Mouse (Mus musculus) limb, embryonic 10.5 days (tissue): ENCODE measurements around the gene Scnn1a. TPM values are rescaled to one million over a fixed set of nuclear protein-coding genes. Genes with fewer than 3 reads are reported as not detected.

Experiments
- DNase-seq: peaks from one replicate; pipeline ENCODE4 v3.0.0-alpha.2; 2017; ENCODE audit warnings: low spot score
- H3K27ac ChIP-seq: fragments of 300-500 bp; sonication (generic); 2 replicates; pipeline ENCODE4 v1.5.1; 2016; ENCODE audit warnings: mild to moderate bottlenecking
- H3K27me3 ChIP-seq: fragments of 300-500 bp; sonication (generic); 2 replicates; pipeline ENCODE4 v1.6.1; 2016; ENCODE audit warnings: low read depth, mild to moderate bottlenecking; ENCODE audit not compliant: poor library complexity, severe bottlenecking
- H3K36me3 ChIP-seq: fragments of 300-500 bp; sonication (generic); 2 replicates; pipeline ENCODE4 v1.6.1; 2016; ENCODE audit warnings: mild to moderate bottlenecking, moderate library complexity
- H3K4me1 ChIP-seq: fragments of 300-500 bp; sonication (generic); 2 replicates; pipeline ENCODE4 v1.6.1; 2016
- H3K4me3 ChIP-seq: fragments of 300-500 bp; sonication (generic); 2 replicates; pipeline ENCODE4 v1.5.1; 2016; ENCODE audit warnings: mild to moderate bottlenecking, moderate library complexity
- H3K9me3 ChIP-seq: fragments of 300-500 bp; sonication (generic); replicated peaks from 2 replicates; pipeline ENCODE4 v1.6.1; 2016; ENCODE audit warnings: mild to moderate bottlenecking
- WGBS: fragments of 180-500 bp; shearing (Covaris S2); methylation state at CpG from one replicate; pipeline ENCODE4 v1.1.7; 2016; 5-methylcytosine and 5-hydroxymethylcytosine counted together
- polyA plus RNA-seq: library from polyadenylated mRNA; unstranded; fragments of >200 nt; fragmentation: Nextera tagmentation; extraction: Ambion mirVana; gene quantifications from 2 replicates; pipeline ENCODE4 v1.2.1, GENCODE M21; 2016

Scnn1a gene
- polyA plus RNA-seq, 1 experiment from 2014 or later: 1.6 TPM

DNA sequence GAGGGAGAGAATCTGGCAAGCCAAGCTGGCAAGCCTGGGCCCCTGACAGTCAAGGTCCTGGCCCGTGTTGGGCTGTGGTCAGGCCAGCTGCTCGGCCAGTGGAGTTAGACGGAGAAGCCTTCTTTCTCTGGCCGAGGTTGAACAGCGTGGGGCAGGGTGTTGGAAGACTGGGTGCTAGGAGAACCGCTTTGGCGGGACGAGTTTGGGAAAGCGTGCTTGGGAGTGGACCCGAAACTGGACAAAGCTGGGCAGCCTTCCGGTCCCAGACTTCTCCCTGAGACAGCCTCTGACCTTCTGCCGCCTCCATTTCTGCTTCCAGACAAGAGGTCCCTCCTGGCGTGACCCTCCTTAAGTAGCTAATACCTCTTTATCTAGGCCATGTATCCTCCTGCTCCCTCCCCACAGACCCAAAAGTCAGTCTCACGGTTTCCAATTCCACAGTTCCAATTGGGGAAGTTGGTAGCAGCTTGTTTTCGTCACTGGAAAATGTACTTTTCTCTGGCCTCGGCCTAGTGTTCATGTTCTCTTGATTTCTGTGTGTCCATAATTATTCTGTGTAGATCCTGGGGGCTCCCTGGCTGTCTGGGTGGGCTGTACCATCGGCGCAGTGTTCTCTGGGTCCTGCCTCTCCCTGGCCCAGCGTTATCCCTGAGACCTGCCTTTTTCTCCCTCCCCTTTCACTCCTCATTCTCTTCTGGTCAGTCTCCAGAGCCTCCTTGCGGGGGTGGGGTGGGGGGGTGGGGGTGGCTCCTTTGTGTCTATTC is 30.0 kb downstream of the Scnn1a start:
- peak overlapping the region; percentile 67 for H3K4me3 ChIP-seq
- H3K36me3 ChIP-seq: peaks cover 2% of the 10 kb centered on the region; the same call in 1 of the 2 replicates
- WGBS: 2% methylated on average over 20 of the region's 20 CpGs
- DNase-seq: no peak
- no peaks in the 10 kb centered on the region for H3K9me3 ChIP-seq
- peak overlapping the region; percentile 91 for H3K27ac ChIP-seq
- peaks cover 71% of the 10 kb centered on the region for H3K4me1 ChIP-seq
- H3K27me3 ChIP-seq: no peaks in the 10 kb centered on the region

DNA sequence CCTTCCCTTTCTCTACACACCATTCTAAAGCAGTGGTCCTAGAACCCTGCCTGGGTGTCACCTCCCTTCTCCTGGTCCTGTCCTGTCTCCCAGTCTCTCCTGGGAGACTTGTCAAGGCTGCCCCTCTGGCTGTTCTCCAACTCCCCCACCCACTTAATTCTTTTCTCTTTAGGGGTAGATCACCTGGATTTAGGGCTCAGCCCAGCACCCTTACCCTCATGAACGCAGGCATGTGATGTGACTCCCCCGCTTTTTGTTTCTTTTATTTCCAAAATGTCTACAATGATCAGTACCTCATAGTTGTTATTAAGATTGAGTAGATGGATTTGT is 30.5 kb downstream of the Scnn1a start:
- DNase-seq: no peak
- Histone ChIP-seq H3K27me3 (no peaks in the 10 kb centered on the region), H3K4me3 (peak overlapping the region; percentile 67), H3K9me3 (no peaks in the 10 kb centered on the region), H3K4me1 (peaks cover 77% of the 10 kb centered on the region), H3K27ac (peak overlapping the region; percentile 91), H3K36me3 (peaks cover 2% of the 10 kb centered on the region; the same call in 1 of the 2 replicates)
- WGBS: 81% methylated on average over 2 of the region's 2 CpGs

DNA sequence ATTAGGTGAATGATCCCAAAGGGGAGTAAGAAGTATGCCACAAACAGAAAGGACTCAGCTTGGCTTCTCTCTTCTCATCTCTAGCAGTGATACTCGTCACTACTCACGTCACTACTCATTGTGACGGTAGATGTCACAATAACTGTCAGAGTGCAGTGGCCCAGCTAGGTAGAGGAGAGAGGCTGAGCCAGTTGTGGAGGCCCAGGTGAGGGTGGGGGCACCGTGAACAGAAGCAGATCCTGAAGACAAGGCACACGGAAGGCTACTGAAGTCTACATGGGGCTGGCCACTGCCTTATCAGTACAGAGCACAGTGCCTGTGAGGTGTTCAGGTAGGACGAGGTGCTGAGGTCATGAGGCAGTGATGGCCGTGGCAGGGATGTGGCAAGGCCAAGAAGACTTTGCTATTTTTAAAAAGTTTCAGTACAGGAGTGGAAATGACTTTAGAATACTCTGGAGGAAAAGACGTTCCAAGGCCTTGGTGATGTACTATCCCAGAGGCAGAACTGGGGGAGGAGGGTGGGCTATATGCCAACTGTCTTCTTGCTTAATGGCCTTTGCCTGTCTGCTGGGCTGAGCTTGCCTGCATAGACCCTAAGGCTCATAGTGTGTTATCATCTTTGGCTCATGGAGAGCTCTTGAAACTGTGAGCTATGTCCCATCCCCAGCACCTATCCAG is 31.0 kb downstream of the Scnn1a start:
- DNase-seq: no peak

DNA sequence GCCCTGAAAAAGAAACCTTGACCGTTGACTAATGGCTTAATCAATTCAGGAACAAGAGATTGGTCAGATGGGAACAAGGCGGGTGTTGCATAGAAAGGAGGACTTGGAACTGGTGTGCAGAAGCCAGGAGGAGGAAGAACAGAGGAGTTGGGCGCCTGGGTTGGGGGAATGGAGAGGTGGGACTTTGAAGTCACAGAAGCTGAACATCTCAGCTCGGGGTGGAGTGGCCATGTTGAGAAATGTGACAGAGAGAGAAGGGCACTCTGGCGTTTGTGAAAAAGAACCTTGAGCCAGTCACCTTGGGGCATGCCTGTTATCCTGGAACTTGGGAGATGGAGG is 31.6 kb downstream of the Scnn1a start:
- no peaks in the 10 kb centered on the region for H3K9me3 ChIP-seq
- no peak overlapping the region for H3K4me3 ChIP-seq
- peaks cover 85% of the 10 kb centered on the region for H3K4me1 ChIP-seq
- H3K27ac ChIP-seq: no peak overlapping the region
- H3K36me3 ChIP-seq: peaks cover 5% of the 10 kb centered on the region
- 59% methylated on average over 5 of the region's 5 CpGs for WGBS
- no peak for DNase-seq
- H3K27me3 ChIP-seq: no peaks in the 10 kb centered on the region

More for the DNA sequence above, 31.0 kb downstream of the Scnn1a start:
- no peaks in the 10 kb centered on the region for H3K9me3 ChIP-seq
- peaks cover 82% of the 10 kb centered on the region for H3K4me1 ChIP-seq
- H3K27me3 ChIP-seq: no peaks in the 10 kb centered on the region
- no peak overlapping the region for H3K27ac ChIP-seq
- WGBS: 69% methylated on average over 8 of the region's 8 CpGs
- H3K4me3 ChIP-seq: peak overlapping the region; percentile 67
- H3K36me3 ChIP-seq: peaks cover 2% of the 10 kb centered on the region; the same call in 1 of the 2 replicates

DNA sequence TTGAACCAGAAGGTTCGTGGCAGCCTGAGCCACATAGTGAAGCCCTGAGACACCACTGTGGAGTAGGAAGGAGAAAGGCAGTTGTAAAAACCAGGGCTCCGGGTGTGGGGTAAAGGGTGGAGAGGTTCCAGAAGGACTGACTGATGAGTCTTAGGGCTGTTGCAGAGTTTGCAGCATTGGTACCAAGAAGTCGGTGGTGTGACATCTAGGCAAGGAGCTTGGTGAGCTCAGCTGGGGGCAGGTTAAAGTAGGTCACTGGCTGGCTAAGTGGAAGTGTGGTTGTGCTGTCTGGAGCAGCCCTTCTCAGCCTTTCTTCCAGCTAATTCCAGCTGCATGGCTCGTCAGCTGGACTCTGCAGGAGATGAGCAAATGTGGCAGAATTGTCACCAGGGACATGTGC is 32.4 kb downstream of the Scnn1a start:
- 50% methylated on average over 4 of the region's 4 CpGs for WGBS
- no peaks in the 10 kb centered on the region for H3K27me3 ChIP-seq
- H3K4me3 ChIP-seq: no peak overlapping the region
- H3K9me3 ChIP-seq: no peaks in the 10 kb centered on the region
- no peak for DNase-seq
- no peak overlapping the region for H3K27ac ChIP-seq
- peaks cover 85% of the 10 kb centered on the region for H3K4me1 ChIP-seq
- peaks cover 13% of the 10 kb centered on the region for H3K36me3 ChIP-seq

DNA sequence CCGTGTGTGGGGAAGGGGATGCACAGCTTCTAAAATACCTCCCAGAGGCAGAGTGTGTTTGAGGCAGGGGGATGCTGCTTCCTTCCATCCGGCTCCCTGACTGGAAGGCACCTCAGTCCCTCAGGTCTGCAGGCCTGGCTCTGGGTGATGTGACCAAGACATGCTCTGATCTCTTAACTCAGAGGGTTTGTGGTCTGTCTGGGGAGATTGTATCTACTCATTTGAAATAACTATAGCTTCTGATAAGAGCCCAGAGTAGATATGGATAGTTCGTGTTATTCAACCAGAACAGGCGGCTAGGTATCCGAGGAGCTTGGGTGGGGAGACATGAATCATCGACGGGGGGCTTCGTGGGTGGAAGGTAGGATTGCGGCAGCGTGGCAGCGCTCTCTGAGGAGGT is 32.8 kb downstream of the Scnn1a start:
- WGBS: 76% methylated on average over 11 of the region's 11 CpGs
- Histone ChIP-seq H3K27ac (no peak overlapping the region), H3K4me1 (peaks cover 83% of the 10 kb centered on the region), H3K4me3 (no peak overlapping the region), H3K9me3 (no peaks in the 10 kb centered on the region), H3K36me3 (peaks cover 17% of the 10 kb centered on the region), H3K27me3 (no peaks in the 10 kb centered on the region)
- no peak for DNase-seq

DNA sequence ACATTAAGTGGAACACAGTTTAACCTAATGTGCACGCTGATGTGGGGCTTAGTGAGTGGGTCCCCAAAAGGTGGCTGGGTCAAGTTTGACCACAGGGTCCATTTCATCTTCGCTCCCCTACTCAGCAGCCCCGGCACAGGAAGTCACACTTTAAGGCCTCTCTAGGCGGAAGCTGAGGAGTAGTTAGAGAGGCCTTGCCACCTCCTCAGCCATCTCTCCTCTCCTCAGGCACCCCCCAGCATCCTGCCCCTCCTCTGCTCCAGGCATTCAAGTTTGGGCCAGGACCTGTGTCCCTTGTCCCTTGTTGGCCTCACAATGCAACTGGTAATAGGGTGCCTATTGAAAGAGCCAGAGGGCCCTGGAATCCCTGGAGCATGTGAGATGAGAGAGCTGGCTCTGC is 33.2 kb downstream of the Scnn1a start:
- no peak for DNase-seq
- 77% methylated on average over 4 of the region's 4 CpGs for WGBS
- H3K4me3 ChIP-seq: no peak overlapping the region
- no peaks in the 10 kb centered on the region for H3K27me3 ChIP-seq
- no peaks in the 10 kb centered on the region for H3K9me3 ChIP-seq
- peaks cover 22% of the 10 kb centered on the region for H3K36me3 ChIP-seq
- peaks cover 78% of the 10 kb centered on the region for H3K4me1 ChIP-seq
- H3K27ac ChIP-seq: 0 out of 2 replicates have a peak overlapping the region, but pooled peaks have one; percentile 73

DNA sequence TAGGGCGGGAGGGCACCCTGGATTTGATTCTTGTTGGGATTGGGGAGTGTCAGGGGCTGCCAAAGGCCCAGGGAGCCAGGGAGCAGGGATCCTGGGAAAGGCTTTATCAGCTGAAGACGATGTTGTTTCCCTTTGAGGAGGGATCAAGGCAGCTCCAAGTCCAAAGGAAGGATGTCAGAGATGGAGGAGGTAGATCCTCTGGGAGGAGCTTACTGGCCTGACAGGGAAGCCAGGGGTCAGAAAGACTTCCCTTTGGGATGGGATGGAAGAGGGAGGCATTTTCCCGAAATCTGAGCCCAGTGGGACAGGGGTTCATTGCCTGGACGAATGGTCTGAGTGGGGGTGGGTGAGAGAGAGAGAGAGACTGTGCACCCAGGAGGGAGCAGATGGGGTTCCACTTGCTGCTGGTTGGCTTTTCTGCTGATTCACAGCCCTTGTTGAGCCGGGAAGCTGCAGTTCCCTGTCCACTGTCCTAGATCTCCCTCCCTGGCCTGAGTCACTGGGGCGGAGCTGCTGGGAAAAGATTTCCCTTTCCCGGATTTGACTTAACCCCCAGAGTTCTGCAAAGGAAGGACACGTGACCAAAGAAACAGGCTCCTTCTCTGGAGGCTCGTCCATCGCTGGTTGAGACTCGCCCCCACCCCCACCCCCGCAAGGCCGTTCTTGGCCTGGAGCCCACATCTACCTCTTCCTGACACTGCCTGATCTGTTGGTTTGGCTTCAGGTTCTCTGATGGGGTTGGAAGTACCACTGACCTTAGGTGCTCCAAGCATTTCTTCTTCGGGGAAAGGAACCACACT is 34.1 kb downstream of the Scnn1a start:
- Histone ChIP-seq H3K9me3 (no peaks in the 10 kb centered on the region), H3K4me3 (peak overlapping the region; percentile 42), H3K36me3 (peaks cover 31% of the 10 kb centered on the region), H3K4me1 (peaks cover 70% of the 10 kb centered on the region), H3K27me3 (no peaks in the 10 kb centered on the region), H3K27ac (peak overlapping the region; percentile 73)
- 6% methylated on average over 14 of the region's 14 CpGs for WGBS
- DNase-seq: no peak

DNA sequence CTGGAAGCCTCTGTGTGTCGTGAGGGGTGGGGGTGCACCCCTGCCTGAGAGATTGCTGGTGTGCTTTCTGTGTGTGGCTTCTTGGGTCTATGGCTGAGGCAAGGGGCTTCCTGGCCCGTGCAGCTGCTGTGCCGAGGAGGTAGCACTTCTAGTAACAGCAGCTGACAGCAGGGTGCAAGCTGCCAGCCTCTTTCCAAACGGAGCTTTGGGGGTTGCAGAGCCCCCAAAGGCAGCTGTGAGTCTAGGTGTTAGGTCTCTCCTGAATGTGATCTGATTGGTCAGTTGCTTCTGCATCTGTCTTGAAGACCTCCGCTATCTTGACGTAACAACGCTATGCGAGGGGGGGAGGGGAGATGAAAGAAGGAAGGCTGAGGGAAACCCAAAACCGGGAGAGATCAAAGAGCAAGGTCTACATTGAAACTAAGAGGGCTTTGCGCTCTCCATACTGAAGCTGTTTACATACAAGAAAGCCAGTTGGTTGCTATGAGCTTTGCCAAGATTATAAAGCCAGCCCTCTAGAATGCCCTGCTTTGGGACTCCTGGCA is 34.8 kb downstream of the Scnn1a start:
- peaks cover 38% of the 10 kb centered on the region for H3K36me3 ChIP-seq
- peak overlapping the region; percentile 73 for H3K27ac ChIP-seq
- no peak for DNase-seq
- peak overlapping the region; percentile 42 for H3K4me3 ChIP-seq
- H3K27me3 ChIP-seq: peaks cover 4% of the 10 kb centered on the region; the same call in 1 of the 2 replicates
- H3K4me1 ChIP-seq: peaks cover 68% of the 10 kb centered on the region
- no peaks in the 10 kb centered on the region for H3K9me3 ChIP-seq
- 2% methylated on average over 10 of the region's 10 CpGs for WGBS

DNA sequence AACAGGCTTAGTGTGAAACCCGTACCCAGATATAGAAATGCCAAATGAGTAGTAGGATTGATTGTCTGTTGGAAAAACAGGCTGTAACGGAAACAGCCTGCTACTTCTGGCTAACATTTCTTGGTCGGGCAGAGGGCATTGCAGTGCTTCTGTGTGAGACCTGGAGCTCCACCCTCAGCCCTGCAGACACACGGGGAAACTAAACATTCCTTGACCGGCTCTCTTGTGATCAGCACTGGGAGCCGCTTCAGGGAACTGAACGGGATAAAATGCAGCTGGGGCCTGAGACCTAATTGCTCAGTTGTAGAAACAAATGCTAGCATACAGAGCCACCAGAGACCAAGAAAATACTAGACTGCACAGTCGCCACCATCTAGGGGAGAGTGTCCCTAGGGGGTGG is 35.8 kb downstream of the Scnn1a start:
- Histone ChIP-seq H3K27ac (no peak overlapping the region), H3K4me1 (peaks cover 60% of the 10 kb centered on the region), H3K9me3 (no peaks in the 10 kb centered on the region), H3K36me3 (peaks cover 48% of the 10 kb centered on the region), H3K27me3 (peaks cover 14% of the 10 kb centered on the region), H3K4me3 (no peak overlapping the region)
- WGBS: 23% methylated on average over 8 of the region's 8 CpGs
- no peak for DNase-seq

DNA sequence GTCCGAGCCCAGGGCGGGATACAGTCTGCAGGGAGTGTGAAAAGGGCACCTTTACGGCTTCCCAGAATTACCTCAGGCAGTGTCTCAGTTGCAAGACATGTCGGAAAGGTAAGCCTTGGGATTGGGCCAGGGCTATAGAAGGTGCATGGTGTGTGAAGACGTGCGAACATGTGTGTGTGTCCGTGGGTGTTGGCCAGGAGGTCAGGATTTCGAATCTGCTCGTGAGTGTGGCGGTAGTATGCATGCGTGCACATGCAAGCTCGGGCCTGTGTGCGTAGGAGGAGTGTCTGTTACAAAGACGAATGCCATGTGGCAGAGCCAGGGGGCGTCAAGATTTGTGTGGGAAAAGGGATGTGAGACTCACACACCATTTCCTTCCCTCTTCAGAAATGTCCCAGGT is 36.9 kb downstream of the Scnn1a start:
- DNase-seq: no peak
- Histone ChIP-seq H3K36me3 (peaks cover 57% of the 10 kb centered on the region), H3K27me3 (peaks cover 25% of the 10 kb centered on the region), H3K4me3 (no peak overlapping the region), H3K9me3 (no peaks in the 10 kb centered on the region), H3K27ac (no peak overlapping the region), H3K4me1 (peaks cover 57% of the 10 kb centered on the region)
- WGBS: 90% methylated on average over 15 of the region's 15 CpGs

DNA sequence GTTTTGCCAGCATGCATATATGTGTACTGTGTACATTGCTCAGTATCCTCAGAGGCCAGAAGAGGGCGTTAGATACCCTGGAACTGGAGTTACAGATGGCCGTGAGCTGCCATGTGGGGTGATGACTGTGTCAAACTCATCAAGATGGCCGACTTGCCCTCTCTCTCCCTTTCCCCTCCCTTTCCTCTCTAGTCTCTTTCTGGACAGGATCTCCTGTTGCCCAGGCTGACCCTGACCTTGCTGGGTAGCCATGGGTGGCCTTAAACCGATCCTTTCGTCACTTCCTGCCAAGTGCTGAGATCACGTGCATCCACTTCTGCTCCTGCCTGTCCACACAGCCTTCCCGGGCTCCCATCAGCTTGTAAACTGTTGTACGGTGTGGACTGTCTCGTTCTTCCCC is 39.5 kb downstream of the Scnn1a start:
- H3K9me3 ChIP-seq: no peaks in the 10 kb centered on the region
- no peak overlapping the region for H3K27ac ChIP-seq
- H3K27me3 ChIP-seq: peaks cover 51% of the 10 kb centered on the region
- DNase-seq: no peak
- no peak overlapping the region for H3K4me3 ChIP-seq
- H3K36me3 ChIP-seq: peaks cover 60% of the 10 kb centered on the region
- WGBS: 53% methylated on average over 9 of the region's 9 CpGs
- H3K4me1 ChIP-seq: peaks cover 52% of the 10 kb centered on the region

DNA sequence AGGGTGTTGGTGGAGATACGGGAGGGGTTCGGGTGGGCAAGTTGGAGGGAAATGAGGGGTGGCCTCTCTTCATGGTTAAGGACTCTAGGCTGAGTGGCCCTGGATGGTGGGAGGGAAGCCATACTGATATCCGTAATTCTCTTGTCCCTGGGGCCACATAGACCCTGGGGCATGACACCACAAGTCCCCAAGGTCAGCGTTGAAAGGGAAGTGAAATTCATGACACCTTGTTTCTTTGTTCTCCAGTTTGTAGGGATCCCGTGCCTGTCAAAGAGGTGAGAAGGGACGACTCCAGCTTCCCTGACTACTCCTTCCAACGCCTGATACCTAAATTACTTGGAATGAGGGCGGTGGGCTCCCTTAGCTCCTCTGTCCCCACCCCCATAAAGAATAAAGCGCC is 40.4 kb downstream of the Scnn1a start:
- no peak for DNase-seq
- Histone ChIP-seq H3K9me3 (no peaks in the 10 kb centered on the region), H3K4me1 (peaks cover 44% of the 10 kb centered on the region), H3K27me3 (peaks cover 55% of the 10 kb centered on the region), H3K27ac (no peak overlapping the region), H3K4me3 (no peak overlapping the region), H3K36me3 (peaks cover 60% of the 10 kb centered on the region)
- WGBS: 48% methylated on average over 9 of the region's 9 CpGs
